Mouse (Mus musculus) forebrain, postnatal 0 days (tissue): ENCODE measurements around the gene Surf4. TPM values are rescaled to one million over a fixed set of nuclear protein-coding genes. Genes with fewer than 3 reads are reported as not detected.

ENCODE experiments used
- ATAC-seq: fragments of 200-750 bp; cut with Nextera tagmentation; 2 replicates; pipeline ENCODE4 v1.8.0; 2017; ENCODE audit warnings: mild to moderate bottlenecking, moderate library complexity
- DNase-seq: peaks from one replicate; pipeline ENCODE4 v3.0.0-alpha.2; 2015
- H3K27ac ChIP-seq: fragments of 300-500 bp; sonication (generic); 2 replicates; pipeline ENCODE4 v1.5.1; 2014; ENCODE audit warnings: low read depth, mild to moderate bottlenecking, antibody characterized with exemption, low read length, moderate library complexity, mixed read lengths
- H3K27me3 ChIP-seq: fragments of 300-500 bp; sonication (generic); 2 replicates; pipeline ENCODE4 v1.6.1; 2014; ENCODE audit warnings: mild to moderate bottlenecking, low read length, mixed read lengths; ENCODE audit not compliant: insufficient read depth
- H3K36me3 ChIP-seq: fragments of 300-500 bp; sonication (generic); 2 replicates; pipeline ENCODE4 v1.6.1; 2014; ENCODE audit warnings: mild to moderate bottlenecking, moderate library complexity; ENCODE audit not compliant: insufficient read depth
- H3K4me1 ChIP-seq: fragments of 300-500 bp; sonication (generic); 2 replicates; pipeline ENCODE4 v1.6.1; 2014; ENCODE audit warnings: antibody characterized with exemption; ENCODE audit not compliant: insufficient read depth
- H3K4me2 ChIP-seq: fragments of 300-500 bp; sonication (generic); 2 replicates; pipeline ENCODE4 v1.6.1; 2014; ENCODE audit warnings: low read depth, mild to moderate bottlenecking, moderate library complexity
- H3K4me3 ChIP-seq: fragments of 300-500 bp; sonication (generic); 2 replicates; pipeline ENCODE4 v1.5.1; 2014; ENCODE audit warnings: low read depth, low read length, mixed read lengths
- H3K9ac ChIP-seq: fragments of 300-500 bp; sonication (generic); 2 replicates; pipeline ENCODE4 v1.6.1; 2014; ENCODE audit warnings: mild to moderate bottlenecking
- H3K9me3 ChIP-seq: fragments of 300-500 bp; sonication (generic); 2 replicates; pipeline ENCODE4 v1.6.1; 2016; ENCODE audit warnings: low read length
- CTCF ChIP-seq: sonication (generic); IDR thresholded peaks from 2 replicates; pipeline ENCODE4 v1.5.1; 2016; ENCODE audit warnings: antibody characterized with exemption, control low read depth, low read depth
- WGBS: fragments of 180-500 bp; shearing (Covaris S2); extraction: QIAGEN DNeasy Blood & Tissue Kit; methylation state at CpG from one replicate; pipeline ENCODE4 v1.1.7; 2014; 5-methylcytosine and 5-hydroxymethylcytosine counted together
- polyA plus RNA-seq: library from polyadenylated mRNA; unstranded; fragments of >200 nt; fragmentation: Nextera tagmentation; extraction: Ambion mirVana; gene quantifications from 2 replicates; pipeline ENCODE4 v1.2.1, GENCODE M21; 2015
- total RNA-seq: library from RNA; depleted of rRNA; stranded (reverse); fragments of >200 nt; gene quantifications from 2 replicates; pipeline ENCODE4 v1.2.3, GENCODE M21; 2014

Gene Surf4
- total and polyA plus RNA-seq, 2 experiments from 2014 or later = 103 to 105 TPM

DNA sequence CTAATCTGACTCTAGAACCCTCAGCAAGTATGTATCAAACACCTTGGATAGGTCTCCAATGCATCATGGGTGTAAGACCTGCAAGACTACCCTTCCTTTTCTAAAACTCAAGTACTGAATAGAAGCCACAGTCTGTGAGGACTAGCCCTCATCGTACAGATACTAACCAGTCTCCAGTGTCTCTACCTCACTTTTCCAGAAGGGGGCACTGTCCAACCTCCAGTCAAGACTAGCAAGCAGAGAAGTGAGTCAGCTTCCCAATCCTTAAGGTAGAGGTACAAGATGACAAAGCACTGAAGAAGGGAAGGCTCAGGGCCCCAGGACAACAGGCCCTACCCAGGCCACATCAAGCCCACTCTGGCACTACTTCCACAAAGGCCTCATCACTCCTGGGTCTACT lies 3.3 kb downstream of the Surf4 start:
- WGBS = 23% methylated on average over 1 of the region's 1 CpGs
- H3K36me3 ChIP-seq = peaks cover 18% of the 10 kb centered on the region
- no peak overlapping the region for H3K4me2 ChIP-seq
- no peak overlapping the region for H3K4me3 ChIP-seq
- DNase-seq = peak; percentile 70
- peaks cover 10% of the 10 kb centered on the region for H3K4me1 ChIP-seq
- peak; percentile 75 for TF ChIP-seq CTCF
- H3K9ac ChIP-seq = no peak overlapping the region
- ATAC-seq = no peak
- no peaks in the 10 kb centered on the region for H3K9me3 ChIP-seq
- H3K27me3 ChIP-seq = no peaks in the 10 kb centered on the region
- H3K27ac ChIP-seq = no peak overlapping the region

DNA sequence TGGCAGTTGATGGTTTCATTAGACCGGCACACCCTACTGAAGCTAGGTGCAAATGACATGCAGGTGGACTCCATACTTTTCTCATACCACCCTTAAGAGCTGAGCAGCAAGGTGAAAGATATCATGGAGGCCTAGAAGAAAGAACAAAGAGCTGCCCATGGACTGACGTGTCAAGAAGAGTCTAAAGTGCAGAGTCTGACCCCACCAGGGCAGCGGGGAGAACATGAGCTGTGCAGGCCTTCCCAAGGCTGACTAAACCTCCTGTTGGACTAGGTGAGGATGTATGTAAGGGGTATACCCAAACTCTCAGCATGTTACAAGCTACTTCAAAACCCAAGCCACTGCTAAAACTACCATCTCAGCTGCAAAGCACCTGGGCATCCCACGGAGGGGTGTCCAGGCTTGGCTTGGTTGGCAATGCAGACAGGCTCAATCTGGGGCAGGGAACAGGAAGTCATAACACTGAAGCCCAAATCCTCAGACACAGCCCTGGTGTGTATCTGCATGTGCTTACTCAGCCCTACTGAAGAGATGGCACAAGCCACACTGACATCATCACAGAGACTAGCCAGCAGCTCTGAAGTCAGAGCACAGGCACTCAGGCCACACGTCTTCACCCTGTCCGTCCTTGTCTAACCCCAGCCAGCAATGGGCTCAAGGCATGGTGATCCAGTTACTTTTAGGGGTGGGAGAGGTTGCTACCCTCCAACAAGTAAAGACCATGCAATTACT lies 5.8 kb downstream of the Surf4 start:
- no peaks in the 10 kb centered on the region for H3K9me3 ChIP-seq
- no peaks in the 10 kb centered on the region for H3K27me3 ChIP-seq
- no peak for DNase-seq
- no peak overlapping the region for H3K4me3 ChIP-seq
- peaks cover 41% of the 10 kb centered on the region for H3K36me3 ChIP-seq
- no peak for TF ChIP-seq CTCF
- H3K9ac ChIP-seq = no peak overlapping the region
- no peak overlapping the region for H3K4me2 ChIP-seq
- 90% methylated on average over 6 of the region's 6 CpGs for WGBS
- no peak for ATAC-seq
- no peak overlapping the region for H3K27ac ChIP-seq
- H3K4me1 ChIP-seq = peaks cover 10% of the 10 kb centered on the region; the same call in 1 of the 2 replicates

DNA sequence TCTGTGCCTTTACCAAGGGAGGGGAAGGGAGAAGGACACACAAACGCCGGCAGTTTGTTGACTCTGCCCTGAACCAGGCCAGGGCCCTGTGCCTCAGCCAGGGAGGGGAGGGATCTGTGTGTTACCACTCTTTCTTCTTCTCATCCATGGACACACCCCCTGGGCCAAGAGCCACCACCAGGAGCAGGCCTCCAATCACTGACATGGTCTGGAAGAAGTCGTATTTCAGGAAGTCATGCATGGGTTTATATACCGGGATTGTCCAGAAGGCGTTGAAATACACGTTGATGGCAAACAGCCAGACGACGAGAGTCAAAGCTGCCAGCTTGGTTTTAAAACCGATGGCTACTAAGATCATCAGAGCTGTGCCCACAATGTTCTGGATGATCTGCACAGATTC lies 11.9 kb downstream of the Surf4 start:
- no peak for ATAC-seq
- WGBS = 75% methylated on average over 9 of the region's 9 CpGs

DNA sequence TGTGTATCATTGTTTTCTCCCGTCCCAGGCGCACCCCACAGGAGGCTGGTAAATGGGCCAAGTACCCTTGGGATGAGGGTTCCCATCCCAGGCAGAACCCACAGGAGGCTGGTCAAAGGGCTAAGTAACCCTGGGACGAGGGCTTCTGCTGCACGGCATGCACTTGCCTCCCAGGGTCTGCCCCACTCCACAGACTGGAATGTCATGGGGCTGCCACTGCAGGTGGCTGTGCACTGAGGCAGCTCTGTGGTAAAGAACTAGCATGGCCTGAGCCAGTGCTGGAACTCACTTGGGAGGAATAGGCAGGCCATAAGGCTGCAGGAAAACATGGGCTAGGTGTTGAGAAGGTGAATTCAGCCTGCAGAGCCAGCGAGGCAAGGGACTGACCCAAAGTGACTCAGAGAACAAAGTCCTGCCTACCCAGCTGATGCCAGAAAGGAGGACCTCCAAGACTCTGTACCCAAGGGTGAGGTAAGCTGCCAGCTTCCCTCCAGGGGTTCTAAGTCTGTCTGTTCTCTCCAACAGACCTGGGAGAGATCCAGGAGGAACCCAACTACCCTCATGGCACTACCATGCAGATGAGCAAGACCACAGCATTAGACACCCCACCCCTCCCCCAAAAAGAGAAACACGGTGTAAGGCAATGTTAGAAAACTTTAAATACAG lies 13.4 kb downstream of the Surf4 start:
- DNase-seq = no peak
- WGBS = 87% methylated on average over 6 of the region's 6 CpGs
- H3K27ac ChIP-seq = no peak overlapping the region
- H3K9me3 ChIP-seq = no peaks in the 10 kb centered on the region
- no peak overlapping the region for H3K4me3 ChIP-seq
- H3K9ac ChIP-seq = no peak overlapping the region
- H3K36me3 ChIP-seq = peaks cover 70% of the 10 kb centered on the region
- peaks cover 10% of the 10 kb centered on the region for H3K4me1 ChIP-seq
- no peak overlapping the region for H3K4me2 ChIP-seq
- no peak for ATAC-seq
- no peaks in the 10 kb centered on the region for H3K27me3 ChIP-seq
- TF ChIP-seq CTCF = no peak

More for the DNA sequence above, 11.9 kb downstream of the Surf4 start:
- Histone ChIP-seq H3K27me3 (no peaks in the 10 kb centered on the region), H3K4me1 (peaks cover 8% of the 10 kb centered on the region), H3K27ac (no peak overlapping the region), H3K9ac (no peak overlapping the region), H3K9me3 (no peaks in the 10 kb centered on the region), H3K4me3 (no peak overlapping the region), H3K36me3 (peaks cover 84% of the 10 kb centered on the region), H3K4me2 (no peak overlapping the region)
- DNase-seq = no peak
- TF ChIP-seq CTCF = no peak

DNA sequence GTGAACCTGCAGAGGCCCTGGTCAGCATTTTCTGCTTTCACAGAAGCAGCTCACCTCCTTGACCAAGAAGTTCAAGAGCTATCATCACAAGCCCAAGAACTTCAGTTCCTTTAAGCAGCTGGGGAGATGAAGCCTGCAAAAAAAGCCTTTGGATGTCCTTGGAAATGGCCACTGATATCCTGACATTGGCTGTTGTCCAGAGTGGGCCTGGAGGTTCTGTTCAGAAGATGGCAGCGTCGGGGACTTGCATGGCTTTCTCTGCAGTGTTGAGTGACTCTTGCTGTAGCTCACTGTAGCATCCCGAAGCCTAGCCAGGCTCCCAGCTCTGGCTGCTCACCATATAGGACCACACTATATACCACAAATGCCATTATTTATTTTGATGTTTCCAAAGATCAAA lies 14.0 kb downstream of the Surf4 start:
- H3K4me1 ChIP-seq = peaks cover 12% of the 10 kb centered on the region
- H3K4me3 ChIP-seq = no peak overlapping the region
- ATAC-seq (no peak), DNase-seq (no peak)
- H3K9me3 ChIP-seq = no peaks in the 10 kb centered on the region
- H3K36me3 ChIP-seq = peaks cover 65% of the 10 kb centered on the region
- H3K27ac ChIP-seq = no peak overlapping the region
- H3K4me2 ChIP-seq = no peak overlapping the region
- no peak overlapping the region for H3K9ac ChIP-seq
- no peak for TF ChIP-seq CTCF
- no peaks in the 10 kb centered on the region for H3K27me3 ChIP-seq
- WGBS = 88% methylated on average over 3 of the region's 3 CpGs

DNA sequence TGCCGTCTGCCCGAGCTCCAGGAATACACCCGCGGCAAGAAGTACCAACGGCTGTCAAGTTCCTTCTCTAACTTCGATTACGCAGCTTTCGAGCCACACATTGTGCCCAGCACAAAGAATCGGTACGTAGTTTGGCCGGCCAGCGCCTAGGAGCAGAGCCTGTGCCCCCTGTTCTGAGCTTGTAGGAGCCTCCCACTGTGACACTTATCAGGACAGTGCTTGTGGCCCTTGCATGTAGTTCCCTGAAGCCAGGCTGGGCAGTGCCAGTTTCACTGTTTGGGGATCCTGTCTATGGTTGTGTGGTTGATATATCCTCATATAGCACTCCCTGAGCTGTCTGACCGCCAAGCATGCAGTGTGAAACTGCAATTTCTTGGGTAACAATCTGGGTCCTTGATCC lies 17.0 kb downstream of the Surf4 start:
- TF ChIP-seq CTCF = no peak
- no peaks in the 10 kb centered on the region for H3K9me3 ChIP-seq
- H3K27ac ChIP-seq = peak overlapping the region; percentile 67
- H3K36me3 ChIP-seq = peaks cover 65% of the 10 kb centered on the region
- DNase-seq = no peak
- H3K4me2 ChIP-seq = peak overlapping the region; percentile 95
- H3K4me1 ChIP-seq = peaks cover 18% of the 10 kb centered on the region
- peak overlapping the region; percentile 60 for H3K4me3 ChIP-seq
- peak overlapping the region; percentile 75 for H3K9ac ChIP-seq
- H3K27me3 ChIP-seq = no peaks in the 10 kb centered on the region
- ATAC-seq = peak; percentile 8
- WGBS = under 1% methylated on average over 13 of the region's 13 CpGs

DNA sequence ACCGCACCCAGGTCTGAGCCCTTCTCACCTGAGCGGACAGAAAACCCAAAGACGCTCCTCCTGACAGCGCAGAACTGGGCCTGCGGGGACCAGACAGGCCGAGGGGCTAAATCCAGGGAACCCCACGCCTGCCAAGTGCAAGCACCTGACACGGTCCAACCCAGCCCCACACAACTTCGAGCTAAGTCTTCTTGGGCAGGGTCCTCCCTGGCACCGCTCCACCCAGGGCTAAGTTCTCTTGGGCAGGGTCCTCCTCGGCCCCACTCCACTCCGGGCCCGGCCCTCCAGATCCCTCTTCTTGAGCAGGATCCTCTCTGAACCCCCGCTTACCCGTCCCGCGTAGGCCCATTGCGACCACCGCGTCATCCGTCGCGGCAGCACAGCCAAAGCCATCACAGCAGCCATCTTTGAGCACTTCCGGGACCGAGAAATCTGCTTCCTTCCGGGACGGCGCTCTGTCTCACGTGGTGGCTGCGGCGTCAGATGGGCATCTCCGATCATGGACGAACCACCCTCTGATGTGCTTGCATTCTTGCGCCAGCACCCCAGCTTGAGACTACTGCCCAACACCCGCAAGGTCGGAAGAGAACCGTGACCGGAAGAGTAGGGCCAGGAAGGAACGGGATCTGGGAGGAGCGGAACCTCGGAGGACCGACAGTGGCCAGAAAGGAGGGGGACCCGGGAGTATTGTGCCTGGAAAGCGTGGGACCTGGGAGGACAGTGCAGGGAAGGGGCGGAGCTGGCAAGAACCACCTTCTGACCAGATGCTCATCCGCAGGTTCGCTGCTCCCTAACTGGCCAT lies 17.6 kb downstream of the Surf4 start, which contains the start of the genes Surf2 and Surf1:
Gene Surf2, plus strand, starts transcription at position 441 of the 802 bp plus-strand sequence.
Gene Surf1, minus strand, starts transcription at position 604 of the 802 bp plus-strand sequence.
- ATAC-seq = peak; percentile 93
- peak within 1 kb of the TSS; percentile 75 for H3K9ac ChIP-seq
- peaks cover 59% of the 10 kb centered on the region for H3K36me3 ChIP-seq
- no peaks in the 10 kb centered on the region for H3K27me3 ChIP-seq
- H3K27ac ChIP-seq = peak within 1 kb of the TSS; percentile 67
- DNase-seq = peak; percentile 88
- no peak for TF ChIP-seq CTCF
- H3K4me1 ChIP-seq = peaks cover 21% of the 10 kb centered on the region
- WGBS = 2% methylated on average over 47 of the region's 47 CpGs
- H3K4me3 ChIP-seq = peak within 1 kb of the TSS; percentile 60
- peak within 1 kb of the TSS; percentile 95 for H3K4me2 ChIP-seq
- no peaks in the 10 kb centered on the region for H3K9me3 ChIP-seq
